Mouse (Mus musculus) hindbrain, embryonic 10.5 days (tissue): Measurements from ENCODE around the gene Acap3. TPM values are rescaled to one million over a fixed set of nuclear protein-coding genes. Genes with fewer than 3 reads are reported as not detected.

ENCODE experiments used
- DNase-seq: peaks from one replicate; pipeline ENCODE4 v3.0.0-alpha.2; 2017; ENCODE audit warnings: low spot score
- H3K27ac ChIP-seq: fragments of 300-500 bp; sonication (generic); 2 replicates; pipeline ENCODE4 v1.5.1; 2016; ENCODE audit warnings: mild to moderate bottlenecking, moderate library complexity
- H3K27me3 ChIP-seq: fragments of 300-500 bp; sonication (generic); 2 replicates; pipeline ENCODE4 v1.6.1; 2016; ENCODE audit warnings: mild to moderate bottlenecking; ENCODE audit not compliant: poor library complexity, insufficient read depth, severe bottlenecking
- H3K36me3 ChIP-seq: fragments of 300-500 bp; sonication (generic); 2 replicates; pipeline ENCODE4 v1.6.1; 2016; ENCODE audit warnings: mild to moderate bottlenecking, moderate library complexity
- H3K4me1 ChIP-seq: fragments of 300-500 bp; sonication (generic); replicated peaks from 2 replicates; pipeline ENCODE4 v1.6.1; 2016; ENCODE audit warnings: mild to moderate bottlenecking
- H3K4me3 ChIP-seq: fragments of 300-500 bp; sonication (generic); 2 replicates; pipeline ENCODE4 v1.5.1; 2016; ENCODE audit warnings: mild to moderate bottlenecking, moderate library complexity
- H3K9me3 ChIP-seq: fragments of 300-500 bp; sonication (generic); 2 replicates; pipeline ENCODE4 v1.6.1; 2016; ENCODE audit warnings: mild to moderate bottlenecking, moderate library complexity
- WGBS: fragments of 180-500 bp; shearing (Covaris S2); methylation state at CpG from one replicate; pipeline ENCODE4 v1.1.7; 2016; 5-methylcytosine and 5-hydroxymethylcytosine counted together
- polyA plus RNA-seq: library from polyadenylated mRNA; unstranded; fragments of >200 nt; fragmentation: Nextera tagmentation; extraction: Ambion mirVana; gene quantifications from 2 replicates; pipeline ENCODE4 v1.2.1, GENCODE M21; 2016

Acap3 gene
- 32.2 and 41.4 TPM in 2 replicates for polyA plus RNA-seq

DNA sequence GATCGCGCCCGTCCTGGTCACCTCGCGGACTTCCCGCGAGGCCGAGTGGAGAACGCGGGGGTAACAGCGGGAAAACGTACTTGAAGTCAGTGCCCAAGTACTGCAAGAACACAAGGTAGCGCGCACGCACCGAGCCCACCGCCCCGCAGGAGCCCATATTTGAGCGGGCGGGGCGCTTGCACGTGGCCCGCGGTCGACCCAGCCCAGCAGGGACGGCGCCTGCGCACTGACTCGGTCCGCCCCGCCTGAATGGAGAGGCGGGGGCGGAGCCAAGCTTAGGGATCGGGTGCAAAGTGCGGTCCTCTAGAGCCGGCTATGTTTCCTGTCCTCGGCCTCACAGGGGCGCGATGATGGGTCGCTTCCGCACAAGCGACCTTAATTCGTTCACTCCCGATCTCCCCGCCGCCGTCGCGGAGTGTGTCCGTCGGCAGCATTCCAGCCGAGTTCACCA lies at the start of gene Acap3, which contains the start of gene Pusl1:
Gene Acap3 (plus strand): TSS at position 272 of the 451 bp plus-strand sequence.
Gene Pusl1 (minus strand): TSS at position 231 of the 451 bp plus-strand sequence.
- H3K4me3 ChIP-seq, result peak within 1 kb of the TSS; percentile 69
- under 1% methylated on average over 52 of the region's 52 CpGs for WGBS
- H3K9me3 ChIP-seq, result no peaks in the 10 kb centered on the region
- H3K27ac ChIP-seq, result peak within 1 kb of the TSS; percentile 96
- DNase-seq, result peak; percentile 96
- no peaks in the 10 kb centered on the region for H3K27me3 ChIP-seq
- H3K4me1 ChIP-seq, result peaks cover 51% of the 10 kb centered on the region
- H3K36me3 ChIP-seq, result peaks cover 48% of the 10 kb centered on the region

DNA sequence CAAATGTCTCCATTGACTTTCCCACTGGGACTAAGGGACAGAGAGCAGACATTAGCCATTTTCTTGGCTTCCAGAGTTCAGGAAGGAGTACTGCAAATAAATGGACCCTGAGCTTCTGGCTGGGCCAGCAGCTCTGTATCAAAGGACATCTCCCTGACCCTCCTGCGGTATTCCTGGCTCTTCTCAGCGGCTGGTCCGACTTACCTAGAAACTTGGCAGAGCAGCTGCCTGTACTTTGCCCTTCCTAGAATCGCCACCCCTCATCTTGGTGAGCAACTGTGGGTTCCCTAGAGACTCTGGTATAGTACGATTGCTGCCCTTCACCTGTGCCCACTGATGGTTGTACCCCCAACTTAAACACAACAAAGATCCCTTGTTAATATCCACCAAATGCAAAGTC lies 48.4 kb upstream of the Acap3 start:
- WGBS, result 88% methylated on average over 5 of the region's 5 CpGs
- peaks cover 55% of the 10 kb centered on the region for H3K4me1 ChIP-seq
- DNase-seq, result no peak
- H3K36me3 ChIP-seq, result peaks cover 26% of the 10 kb centered on the region
- no peaks in the 10 kb centered on the region for H3K9me3 ChIP-seq
- H3K27ac ChIP-seq, result no peak overlapping the region
- peaks cover 24% of the 10 kb centered on the region for H3K27me3 ChIP-seq
- H3K4me3 ChIP-seq, result no peak overlapping the region

DNA sequence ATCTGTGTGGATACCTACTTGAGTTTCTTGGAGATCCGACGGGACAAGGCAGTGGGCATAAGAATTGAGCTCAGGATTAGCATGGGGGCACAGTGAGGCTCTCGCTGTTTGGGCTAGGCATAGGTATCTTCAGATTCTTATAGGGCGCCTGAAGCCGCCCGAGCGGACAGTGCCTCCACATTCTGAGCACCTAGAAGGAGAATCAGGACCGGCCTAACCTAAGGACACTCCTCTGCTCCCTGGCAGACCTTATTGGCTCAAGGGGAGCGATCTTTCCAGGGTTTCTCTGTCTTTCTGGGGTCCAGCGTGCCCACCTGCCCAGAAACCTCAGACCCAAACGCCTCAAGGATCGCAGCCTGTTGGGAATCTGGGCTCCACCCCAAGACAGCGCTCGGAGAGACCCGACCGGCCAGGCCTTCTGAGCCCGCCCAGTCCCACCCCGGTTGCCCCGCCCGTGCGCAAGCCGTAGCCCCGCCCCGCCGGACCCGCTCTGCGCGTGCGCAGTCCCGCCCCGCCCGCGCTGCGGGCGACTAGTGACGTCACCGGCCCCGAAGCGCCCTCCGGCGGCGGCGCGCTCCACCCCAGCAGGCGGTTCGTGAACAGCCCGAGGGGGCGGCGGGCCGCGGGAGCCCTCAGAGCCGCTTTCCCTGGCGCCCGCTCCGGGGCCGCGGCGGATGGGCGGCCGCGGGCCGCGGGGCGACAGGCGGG lies 44.6 kb upstream of the Acap3 start, which contains the start of gene Dvl1:
Gene Dvl1 (plus strand): TSS at position 532 of the 708 bp plus-strand sequence.
- Histone ChIP-seq H3K36me3 (peaks cover 34% of the 10 kb centered on the region), H3K9me3 (no peaks in the 10 kb centered on the region), H3K4me1 (peaks cover 43% of the 10 kb centered on the region), H3K4me3 (peak within 1 kb of the TSS; percentile 88), H3K27ac (peak within 1 kb of the TSS; percentile 91), H3K27me3 (peaks cover 8% of the 10 kb centered on the region)
- peak; percentile 95 for DNase-seq
- WGBS, result 2% methylated on average over 65 of the region's 65 CpGs

DNA sequence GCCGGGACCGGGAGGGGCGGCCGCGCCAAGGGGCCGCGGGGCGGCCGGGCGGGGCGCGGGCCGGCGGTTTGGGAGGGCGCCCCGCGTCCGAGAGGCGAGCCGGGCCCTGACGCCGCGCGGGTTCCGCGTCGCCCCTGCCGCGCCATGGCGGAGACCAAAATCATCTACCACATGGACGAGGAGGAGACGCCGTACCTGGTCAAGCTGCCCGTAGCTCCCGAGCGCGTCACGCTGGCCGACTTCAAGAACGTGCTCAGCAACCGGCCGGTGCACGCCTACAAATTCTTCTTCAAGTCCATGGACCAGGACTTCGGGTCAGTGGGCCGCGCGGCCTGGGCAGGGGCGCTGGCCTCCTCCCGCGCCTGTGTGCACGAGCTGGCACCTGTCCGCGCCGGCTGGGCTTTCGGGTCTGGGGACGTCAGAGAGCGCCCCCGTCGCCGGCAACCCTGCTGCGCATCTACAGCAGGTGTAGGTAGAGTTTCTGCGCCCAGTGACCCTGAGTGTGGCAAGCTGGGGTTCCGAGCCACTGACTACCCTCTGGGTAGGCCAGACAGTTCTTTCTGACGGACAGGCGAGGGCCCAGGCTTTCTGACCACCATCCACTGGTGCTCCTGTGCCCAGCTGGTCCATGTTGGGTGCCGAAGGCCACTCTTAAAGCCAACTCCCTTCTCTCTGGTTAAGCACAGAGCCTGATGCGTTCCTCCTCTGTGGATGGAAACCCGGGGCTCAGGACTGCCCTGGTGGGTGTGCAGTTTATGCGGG lies 43.9 kb upstream of the Acap3 start:
- Histone ChIP-seq H3K4me3 (peak overlapping the region; percentile 88), H3K36me3 (peaks cover 30% of the 10 kb centered on the region), H3K9me3 (no peaks in the 10 kb centered on the region), H3K27me3 (peaks cover under 1% of the 10 kb centered on the region; the same call in 1 of the 2 replicates), H3K27ac (peak overlapping the region; percentile 91), H3K4me1 (peaks cover 43% of the 10 kb centered on the region)
- 2% methylated on average over 69 of the region's 69 CpGs for WGBS
- no peak for DNase-seq

DNA sequence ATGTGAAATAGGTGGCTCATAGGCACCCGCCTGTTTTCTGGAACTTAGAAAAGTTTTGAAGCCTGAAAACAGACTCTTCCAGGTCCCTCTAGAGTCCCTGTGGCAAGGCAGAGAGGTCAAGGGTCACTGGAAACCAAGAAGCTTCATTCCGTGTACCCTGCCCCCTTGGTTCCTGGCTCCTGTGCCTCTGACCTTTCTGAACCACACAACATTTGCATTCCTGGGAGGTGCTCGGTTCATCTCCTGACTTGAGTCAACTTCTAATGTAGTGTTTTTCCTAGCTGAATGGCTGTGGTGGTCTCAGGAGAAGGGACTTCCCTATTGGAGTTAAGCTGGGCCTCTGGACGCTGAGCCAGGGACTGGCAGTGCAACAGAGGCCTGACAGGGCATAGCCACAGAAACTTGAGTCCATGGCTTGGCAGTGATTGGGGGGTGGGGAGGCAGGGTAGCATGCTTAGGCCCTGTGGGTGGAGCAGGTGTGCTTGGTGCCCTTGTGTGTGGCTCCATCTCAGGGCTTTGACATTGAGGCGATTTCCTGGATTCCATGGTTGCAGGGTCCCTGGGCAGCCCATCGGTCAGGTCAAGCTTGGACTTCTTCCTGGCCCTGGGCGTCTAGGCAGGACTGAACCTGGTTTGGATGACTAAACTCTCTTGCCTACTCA lies 43.1 kb upstream of the Acap3 start:
- Histone ChIP-seq H3K36me3 (peaks cover 29% of the 10 kb centered on the region), H3K27ac (no peak overlapping the region; the same call in 1 of the 2 replicates), H3K9me3 (no peaks in the 10 kb centered on the region), H3K4me3 (peak overlapping the region; percentile 88), H3K27me3 (no peaks in the 10 kb centered on the region), H3K4me1 (peaks cover 43% of the 10 kb centered on the region)
- DNase-seq, result no peak
- WGBS, result 50% methylated on average over 7 of the region's 7 CpGs

DNA sequence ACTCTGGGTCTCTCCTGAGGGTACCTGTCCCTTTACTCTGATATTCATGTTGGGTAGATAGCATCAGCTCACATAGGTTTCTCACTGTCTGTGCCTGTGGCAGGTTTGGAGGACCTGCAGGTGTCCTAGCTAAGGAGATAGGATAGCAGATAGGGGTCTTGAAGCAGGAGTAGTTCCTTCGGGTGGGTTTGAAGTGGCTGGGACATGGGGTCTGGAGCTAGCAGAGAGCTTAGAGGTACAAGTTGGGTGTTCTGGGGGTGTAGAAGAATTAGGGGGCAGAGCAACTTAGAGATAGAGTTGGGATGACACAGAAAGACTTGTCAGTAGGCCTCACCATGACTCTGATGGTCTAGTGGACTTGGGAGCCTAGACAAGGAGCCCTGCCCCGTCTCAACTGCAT lies 42.2 kb upstream of the Acap3 start:
- 0 out of 2 replicates have a peak overlapping the region, but pooled peaks have one; percentile 88 for H3K4me3 ChIP-seq
- no peak for DNase-seq
- H3K36me3 ChIP-seq, result peaks cover 33% of the 10 kb centered on the region
- H3K9me3 ChIP-seq, result no peaks in the 10 kb centered on the region
- peaks cover 43% of the 10 kb centered on the region for H3K4me1 ChIP-seq
- H3K27me3 ChIP-seq, result no peaks in the 10 kb centered on the region
- 84% methylated on average over 2 of the region's 2 CpGs for WGBS
- H3K27ac ChIP-seq, result no peak overlapping the region

DNA sequence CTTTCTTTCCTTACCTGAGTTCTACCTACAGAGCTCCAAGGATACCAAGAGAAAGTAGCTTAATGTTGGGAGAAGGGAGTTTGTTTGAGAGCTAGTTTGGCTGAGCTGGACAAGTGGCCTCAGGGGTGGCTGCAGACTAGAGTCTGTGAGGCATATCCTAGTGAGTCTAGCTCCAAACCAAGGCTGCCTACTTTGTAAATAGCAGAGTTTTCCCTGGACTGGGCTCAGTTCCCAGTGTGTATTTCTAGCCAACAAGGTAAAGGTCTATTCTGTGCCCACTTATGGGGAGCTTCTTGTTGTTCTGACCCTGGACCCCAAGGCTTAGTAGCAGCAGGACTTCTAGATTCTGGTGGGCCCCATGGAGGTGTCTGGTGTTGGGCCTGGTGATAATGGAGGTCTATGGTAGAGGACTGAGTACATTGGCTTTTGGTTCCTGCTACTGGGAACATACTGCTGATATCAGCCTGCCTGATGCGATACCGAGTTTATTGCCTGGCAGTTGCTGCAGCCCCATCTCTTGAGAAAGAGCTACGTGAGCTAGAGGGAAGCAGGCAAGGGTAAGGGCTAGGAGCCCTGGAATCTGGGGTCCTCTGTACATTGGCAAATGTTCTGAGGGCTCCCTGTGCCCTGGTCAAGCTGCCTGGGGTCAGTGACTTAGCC lies 41.7 kb upstream of the Acap3 start:
- Histone ChIP-seq H3K36me3 (peaks cover 39% of the 10 kb centered on the region), H3K27me3 (no peaks in the 10 kb centered on the region), H3K4me1 (peaks cover 43% of the 10 kb centered on the region), H3K27ac (no peak overlapping the region), H3K4me3 (no peak overlapping the region), H3K9me3 (no peaks in the 10 kb centered on the region)
- DNase-seq, result no peak
- 95% methylated on average over 3 of the region's 3 CpGs for WGBS

DNA sequence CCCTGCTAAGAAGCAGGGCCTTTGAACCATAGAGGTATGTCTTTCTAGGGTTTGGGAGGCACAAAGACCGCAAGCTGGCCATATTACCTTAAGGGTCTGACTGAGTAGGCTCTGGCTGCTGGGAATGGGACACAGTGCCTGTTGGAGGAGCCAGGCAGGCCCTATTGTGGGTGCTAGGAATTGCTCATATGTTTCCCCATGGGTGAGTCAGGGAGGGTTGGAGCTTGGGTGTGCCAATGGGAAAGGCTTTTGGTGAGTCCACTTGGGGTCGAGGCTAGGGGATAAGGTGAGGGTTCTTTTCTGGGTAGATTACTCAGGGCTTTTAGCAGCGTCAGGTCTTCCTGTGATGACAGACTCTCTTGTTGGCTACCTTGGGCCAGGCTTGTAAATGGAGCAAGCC lies 40.3 kb upstream of the Acap3 start:
- Histone ChIP-seq H3K27ac (no peak overlapping the region), H3K27me3 (no peaks in the 10 kb centered on the region), H3K4me3 (no peak overlapping the region), H3K9me3 (no peaks in the 10 kb centered on the region), H3K4me1 (peaks cover 41% of the 10 kb centered on the region), H3K36me3 (peaks cover 53% of the 10 kb centered on the region)
- WGBS, result 92% methylated on average over 3 of the region's 3 CpGs
- DNase-seq, result no peak

DNA sequence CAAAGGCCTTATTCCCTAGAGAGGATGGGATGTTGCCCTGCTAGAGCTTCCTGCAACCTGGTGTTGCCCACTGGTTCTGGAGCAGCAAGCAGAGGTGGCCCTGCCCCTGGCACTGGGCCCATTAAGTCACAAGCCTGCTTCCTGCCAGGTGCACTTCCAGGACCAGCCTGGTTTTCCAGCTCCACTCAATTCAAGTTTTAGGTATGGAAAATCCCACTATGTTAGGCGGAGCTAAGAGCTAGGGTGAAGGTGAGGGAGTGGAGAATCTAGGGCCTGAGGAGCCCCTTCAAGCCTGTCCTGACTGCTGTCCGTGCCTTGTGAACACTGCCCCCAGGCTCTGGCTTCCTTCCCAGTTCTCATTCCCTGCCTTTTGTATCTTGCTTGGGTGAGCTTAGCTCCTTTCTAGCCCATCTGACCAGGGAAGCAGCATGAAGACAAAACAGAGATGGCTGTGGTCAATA lies 39.6 kb upstream of the Acap3 start:
- no peak for DNase-seq
- H3K27me3 ChIP-seq, result no peaks in the 10 kb centered on the region
- WGBS, result 90% methylated on average over 2 of the region's 2 CpGs
- no peak overlapping the region for H3K27ac ChIP-seq
- H3K9me3 ChIP-seq, result no peaks in the 10 kb centered on the region
- no peak overlapping the region for H3K4me3 ChIP-seq
- peaks cover 35% of the 10 kb centered on the region for H3K4me1 ChIP-seq
- H3K36me3 ChIP-seq, result peaks cover 59% of the 10 kb centered on the region

DNA sequence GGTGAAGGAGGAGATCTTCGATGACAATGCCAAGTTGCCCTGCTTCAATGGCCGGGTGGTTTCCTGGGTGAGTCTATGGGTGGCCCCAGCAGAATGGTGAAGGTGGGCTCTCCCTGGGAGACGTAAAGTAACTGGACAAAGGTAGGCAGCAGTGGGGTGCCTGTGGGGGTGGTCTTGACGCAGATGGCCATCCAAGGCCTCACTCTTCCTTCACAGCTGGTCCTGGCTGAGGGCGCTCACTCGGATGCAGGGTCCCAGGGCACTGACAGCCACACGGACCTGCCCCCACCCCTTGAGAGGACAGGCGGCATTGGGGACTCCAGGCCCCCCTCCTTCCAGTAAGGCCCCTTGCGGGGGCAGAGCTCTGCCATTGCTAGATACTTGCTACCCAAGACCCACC lies 38.2 kb upstream of the Acap3 start:
- H3K4me1 ChIP-seq, result peaks cover 24% of the 10 kb centered on the region
- no peak overlapping the region for H3K27ac ChIP-seq
- WGBS, result 88% methylated on average over 9 of the region's 9 CpGs
- no peaks in the 10 kb centered on the region for H3K27me3 ChIP-seq
- peaks cover 74% of the 10 kb centered on the region for H3K36me3 ChIP-seq
- DNase-seq, result no peak
- no peaks in the 10 kb centered on the region for H3K9me3 ChIP-seq
- H3K4me3 ChIP-seq, result no peak overlapping the region

DNA sequence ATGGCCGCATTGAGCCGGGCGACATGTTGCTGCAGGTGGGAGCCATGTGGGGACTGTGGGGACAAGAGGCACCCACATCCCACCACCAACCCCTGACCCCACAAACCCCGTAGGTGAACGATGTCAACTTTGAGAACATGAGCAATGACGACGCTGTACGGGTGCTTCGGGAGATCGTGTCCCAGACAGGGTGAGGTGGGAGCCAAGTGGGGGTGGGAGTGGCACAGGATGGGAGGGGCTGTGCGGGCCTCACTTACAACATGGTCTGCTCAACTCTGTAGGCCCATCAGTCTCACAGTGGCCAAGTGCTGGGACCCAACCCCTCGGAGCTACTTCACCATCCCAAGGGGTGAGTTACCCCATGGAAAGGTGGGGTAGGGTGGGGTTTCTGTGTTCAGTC lies 36.6 kb upstream of the Acap3 start:
- Histone ChIP-seq H3K36me3 (peaks cover 89% of the 10 kb centered on the region), H3K27me3 (no peaks in the 10 kb centered on the region), H3K27ac (no peak overlapping the region), H3K4me1 (peaks cover 9% of the 10 kb centered on the region), H3K4me3 (no peak overlapping the region), H3K9me3 (no peaks in the 10 kb centered on the region)
- no peak for DNase-seq
- WGBS, result 96% methylated on average over 12 of the region's 12 CpGs

DNA sequence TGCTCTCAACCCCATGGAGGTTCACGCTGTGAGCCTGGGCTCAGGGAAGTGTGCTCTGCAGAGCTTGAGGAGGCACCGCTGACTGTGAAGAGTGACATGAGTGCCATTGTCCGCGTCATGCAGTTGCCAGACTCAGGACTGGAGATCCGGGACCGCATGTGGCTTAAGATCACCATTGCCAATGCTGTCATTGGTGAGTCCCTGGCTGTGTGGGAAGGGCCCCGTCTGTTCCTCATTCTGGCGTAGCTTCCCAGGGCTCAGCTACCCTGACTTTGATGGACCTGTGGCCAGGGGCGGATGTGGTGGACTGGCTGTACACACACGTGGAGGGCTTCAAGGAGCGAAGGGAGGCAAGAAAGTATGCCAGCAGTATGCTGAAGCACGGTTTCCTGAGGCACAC lies 35.6 kb upstream of the Acap3 start:
- no peaks in the 10 kb centered on the region for H3K4me1 ChIP-seq

More for the DNA sequence above, 35.6 kb upstream of the Acap3 start:
- no peak overlapping the region for H3K4me3 ChIP-seq
- H3K27me3 ChIP-seq, result no peaks in the 10 kb centered on the region
- peaks cover 91% of the 10 kb centered on the region for H3K36me3 ChIP-seq
- WGBS, result 93% methylated on average over 12 of the region's 12 CpGs
- no peaks in the 10 kb centered on the region for H3K9me3 ChIP-seq
- no peak for DNase-seq
- H3K27ac ChIP-seq, result no peak overlapping the region
